Mouse (Mus musculus) kidney, adult 2 months (tissue): ENCODE results near the gene Sesn1. TPM values are rescaled to one million over a fixed set of nuclear protein-coding genes. Genes with fewer than 3 reads are reported as not detected.

ENCODE experiments used
- DNase-seq: peaks from one replicate; pipeline ENCODE4 v3.0.0; 2021
- H3K27ac ChIP-seq: fragments of 200-500 bp; 2 replicates; pipeline ENCODE4 v1.5.1; 2012; ENCODE audit warnings: low read depth, low read length, control low read depth, inconsistent platforms; ENCODE audit not compliant: insufficient read depth
- H3K27me3 ChIP-seq: fragments of 200-500 bp; replicated peaks from 2 replicates; pipeline ENCODE4 v1.6.1; 2012; ENCODE audit warnings: mild to moderate bottlenecking, moderate library complexity, low read length, inconsistent platforms; ENCODE audit not compliant: control insufficient read depth, insufficient read depth
- H3K36me3 ChIP-seq: fragments of 200-500 bp; 2 replicates; pipeline ENCODE4 v1.6.1; 2012; ENCODE audit warnings: mild to moderate bottlenecking, moderate library complexity, low read length, inconsistent platforms; ENCODE audit not compliant: control insufficient read depth, insufficient read depth
- H3K4me1 ChIP-seq: fragments of 200-500 bp; 2 replicates; pipeline ENCODE4 v1.6.1; 2011; ENCODE audit warnings: low read length; ENCODE audit not compliant: control insufficient read depth, insufficient read depth
- H3K4me3 ChIP-seq: fragments of 200-500 bp; 2 replicates; pipeline ENCODE4 v1.5.1; 2011; ENCODE audit warnings: mild to moderate bottlenecking, low read depth, low read length, control low read depth; ENCODE audit not compliant: insufficient read depth
- CTCF ChIP-seq: fragments of 200-500 bp; conservative IDR thresholded peaks from 2 replicates; pipeline ENCODE4 v1.5.1; 2011; ENCODE audit warnings: low read depth, mild to moderate bottlenecking, control low read depth, low read length, moderate library complexity, mixed read lengths; ENCODE audit not compliant: insufficient read depth, insufficient read length
- POLR2A ChIP-seq: fragments of 200-500 bp; IDR thresholded peaks from one replicate; pipeline ENCODE4 v1.6.1; 2011; ENCODE audit warnings: low read depth, low read length, control low read depth
- WGBS: fragments of 180-500 bp; shearing (Covaris S2); methylation state at CpG from one replicate; pipeline ENCODE4 v1.1.7; 2018; 5-methylcytosine and 5-hydroxymethylcytosine counted together
- polyA plus RNA-seq: library from polyadenylated mRNA; depleted of rRNA; stranded (reverse); fragments of >200 nt; gene quantifications from 2 replicates; pipeline ENCODE4 v1.2.3, GENCODE M21; 2012

Gene Sesn1
- polyA plus RNA-seq, 1 experiment = 13.2 TPM

DNA sequence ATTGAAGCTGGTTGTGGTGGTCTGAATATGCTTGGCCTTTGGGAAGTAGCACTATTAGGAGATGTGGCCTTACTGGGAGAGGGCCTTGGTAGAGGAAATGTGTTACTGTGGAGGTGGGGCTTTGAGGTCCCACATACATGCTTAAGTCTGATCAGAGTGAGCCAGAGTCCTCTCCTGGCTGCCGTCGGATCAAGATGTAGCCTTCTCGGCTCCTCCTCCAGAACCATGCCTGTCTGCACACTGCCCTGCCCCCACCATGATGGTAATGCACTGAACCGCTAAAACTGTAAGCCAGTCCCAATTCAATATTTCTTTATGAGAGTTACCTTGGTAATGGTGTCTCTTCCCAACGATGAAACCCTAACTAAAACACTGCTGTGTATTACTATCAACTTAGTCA is 19.5 kb downstream of the Sesn1 start:
- no peaks in the 10 kb centered on the region for H3K27me3 ChIP-seq
- no peak for TF ChIP-seq POLR2A
- no peak for TF ChIP-seq CTCF
- H3K4me3 ChIP-seq = no peak overlapping the region
- 77% methylated on average over 5 of the region's 5 CpGs for WGBS
- no peaks in the 10 kb centered on the region for H3K4me1 ChIP-seq
- no peaks in the 10 kb centered on the region for H3K36me3 ChIP-seq
- no peak overlapping the region for H3K27ac ChIP-seq
- no peak for DNase-seq

DNA sequence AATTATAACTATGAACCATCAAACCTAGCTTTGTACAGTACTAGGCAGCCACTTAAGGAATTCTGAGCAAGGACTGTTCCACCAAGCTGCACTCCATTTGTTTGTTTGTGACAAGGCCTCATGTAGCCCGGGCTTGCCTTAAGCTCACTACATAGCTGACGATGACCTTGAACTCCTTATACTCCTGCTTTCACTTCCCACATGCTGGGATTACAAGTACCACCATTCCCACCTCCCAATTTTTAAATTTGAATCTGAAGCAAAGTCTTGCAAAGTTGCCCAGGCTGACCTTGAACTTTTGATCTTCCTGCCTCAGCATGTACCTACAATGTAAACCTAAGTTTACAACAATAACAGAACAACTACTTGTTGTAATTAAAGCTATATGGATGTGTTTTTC is 20.2 kb downstream of the Sesn1 start:
- Histone ChIP-seq H3K27ac (no peak overlapping the region), H3K36me3 (no peaks in the 10 kb centered on the region), H3K4me1 (no peaks in the 10 kb centered on the region), H3K4me3 (no peak overlapping the region), H3K27me3 (no peaks in the 10 kb centered on the region)
- DNase-seq = no peak
- 74% methylated on average over 2 of the region's 2 CpGs for WGBS
- TF ChIP-seq POLR2A (no peak), CTCF (no peak)

DNA sequence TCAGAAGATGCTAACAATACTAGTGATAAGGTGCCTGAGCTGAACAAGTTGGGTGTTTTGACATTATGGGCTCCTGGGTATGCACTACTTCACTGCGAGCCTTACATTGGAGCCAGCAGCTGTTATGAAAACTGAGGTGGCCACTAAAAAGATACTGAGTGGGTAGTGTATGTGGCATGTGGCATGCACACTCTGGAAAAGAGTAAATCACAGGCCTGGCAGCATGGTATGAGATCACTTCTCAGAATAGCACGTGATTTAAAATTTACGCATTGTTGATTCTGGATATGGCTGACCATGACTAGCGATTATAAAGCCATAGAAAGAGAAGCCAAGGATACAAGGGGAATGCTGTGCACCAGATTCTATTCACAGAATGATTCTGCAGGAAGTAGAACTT is 20.7 kb downstream of the Sesn1 start:
- no peak overlapping the region for H3K27ac ChIP-seq
- H3K4me3 ChIP-seq = no peak overlapping the region
- H3K4me1 ChIP-seq = no peaks in the 10 kb centered on the region
- no peaks in the 10 kb centered on the region for H3K36me3 ChIP-seq
- no peaks in the 10 kb centered on the region for H3K27me3 ChIP-seq
- TF ChIP-seq POLR2A (no peak), CTCF (no peak)
- DNase-seq = no peak
- WGBS = 50% methylated on average over 4 of the region's 4 CpGs

DNA sequence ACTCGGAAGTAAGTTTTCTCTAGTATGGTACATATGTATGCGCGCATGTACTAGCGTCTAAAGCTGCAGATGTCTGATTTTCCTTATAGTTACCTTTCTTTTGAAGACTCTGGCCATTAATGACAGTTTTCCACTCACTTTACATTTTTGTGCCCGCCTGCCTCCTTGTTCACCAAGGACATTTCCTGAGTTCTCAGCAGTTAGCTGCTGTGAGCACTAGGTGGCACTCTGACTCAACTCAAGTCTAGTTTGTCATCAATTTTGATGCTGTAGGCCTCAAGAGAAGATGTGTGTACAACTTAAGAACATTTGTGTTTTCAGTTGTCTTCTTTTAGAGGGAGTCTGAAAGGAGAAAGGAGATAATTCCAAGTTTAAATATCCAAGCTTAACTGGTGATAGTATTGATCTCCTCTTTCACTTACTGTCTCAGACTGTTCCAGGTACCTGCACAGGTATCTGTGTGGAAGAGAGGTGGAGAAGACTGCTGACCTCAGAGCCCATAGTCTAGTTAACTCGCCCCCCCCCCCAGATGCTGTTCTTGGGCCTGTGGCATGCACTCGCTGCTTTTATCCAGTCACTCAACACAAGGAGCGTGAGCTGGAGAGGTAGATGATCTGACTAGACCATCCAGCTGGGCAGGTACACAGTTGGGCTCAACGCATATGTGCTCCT is 21.3 kb downstream of the Sesn1 start:
- peak; percentile 76 for DNase-seq
- Histone ChIP-seq H3K27me3 (no peaks in the 10 kb centered on the region), H3K4me3 (no peak overlapping the region), H3K4me1 (no peaks in the 10 kb centered on the region), H3K36me3 (no peaks in the 10 kb centered on the region), H3K27ac (no peak overlapping the region)
- 52% methylated on average over 9 of the region's 9 CpGs for WGBS
- TF ChIP-seq POLR2A = no peak
- TF ChIP-seq CTCF = peak; percentile 72

DNA sequence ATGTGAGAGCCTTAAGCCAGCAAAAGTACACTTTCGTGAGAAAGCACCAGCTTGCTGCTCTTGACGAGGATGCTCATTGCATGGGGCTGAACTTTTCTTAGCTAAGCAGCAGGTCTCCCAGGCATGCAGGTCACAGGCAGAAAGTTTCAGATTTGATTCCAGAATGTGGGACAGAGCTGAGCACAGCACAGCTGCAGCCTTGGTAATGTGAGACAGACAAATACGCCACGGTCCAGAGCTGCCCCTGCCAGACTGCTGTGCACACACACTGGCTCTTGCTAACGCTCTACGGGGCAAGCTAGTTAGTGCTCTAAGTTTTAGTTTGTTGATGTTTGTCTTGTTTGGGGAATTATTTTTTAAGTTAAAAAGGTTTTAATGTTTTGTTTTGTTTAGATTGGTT is 22.5 kb downstream of the Sesn1 start:
- no peaks in the 10 kb centered on the region for H3K4me1 ChIP-seq
- no peak for TF ChIP-seq CTCF
- no peak for TF ChIP-seq POLR2A
- DNase-seq = no peak
- no peaks in the 10 kb centered on the region for H3K36me3 ChIP-seq
- H3K4me3 ChIP-seq = no peak overlapping the region
- no peaks in the 10 kb centered on the region for H3K27me3 ChIP-seq
- H3K27ac ChIP-seq = no peak overlapping the region
- WGBS = 74% methylated on average over 6 of the region's 6 CpGs

DNA sequence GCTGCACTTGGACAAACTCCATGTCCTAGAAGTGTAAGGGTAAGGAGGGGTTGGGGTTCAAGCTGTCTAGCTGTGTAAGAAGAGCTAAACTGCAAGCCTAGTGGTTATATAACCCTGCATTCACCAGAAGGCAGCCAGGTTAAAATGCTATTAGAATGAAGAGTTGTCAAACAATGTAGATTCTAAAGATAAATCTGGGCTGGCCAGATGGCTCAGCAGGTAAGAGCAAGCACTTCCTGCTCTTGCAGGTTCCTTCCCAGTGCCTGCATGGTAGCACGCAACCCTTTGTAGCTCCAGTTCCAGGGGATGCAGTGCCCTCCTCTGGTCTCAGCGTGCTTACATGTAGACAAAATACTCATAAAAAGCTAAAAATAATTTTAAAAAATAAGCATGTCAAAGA is 24.4 kb downstream of the Sesn1 start:
- Histone ChIP-seq H3K4me1 (no peaks in the 10 kb centered on the region), H3K4me3 (no peak overlapping the region), H3K27ac (no peak overlapping the region), H3K27me3 (no peaks in the 10 kb centered on the region), H3K36me3 (no peaks in the 10 kb centered on the region)
- WGBS = 84% methylated on average over 2 of the region's 2 CpGs
- TF ChIP-seq POLR2A (no peak), CTCF (no peak)
- no peak for DNase-seq

DNA sequence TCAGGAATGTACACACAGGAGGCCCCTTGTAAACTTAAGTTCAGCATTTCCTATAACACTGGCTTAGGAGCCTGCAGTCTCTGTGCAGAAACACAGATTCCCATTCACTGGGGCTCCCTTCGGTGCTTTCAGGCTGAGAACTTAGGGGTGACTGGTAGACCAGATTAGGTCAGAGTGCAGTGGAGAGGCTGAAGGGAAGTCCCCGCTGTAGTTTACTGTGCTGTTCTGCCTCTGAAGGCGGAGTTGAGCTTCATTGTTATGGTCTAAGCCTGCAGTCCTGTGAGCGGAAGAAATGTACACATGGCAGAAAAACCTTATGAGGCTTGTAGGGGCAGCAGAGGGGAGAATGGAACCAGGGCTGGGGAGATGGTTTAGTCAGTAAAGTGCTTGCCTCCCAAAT is 29.2 kb downstream of the Sesn1 start:
- Histone ChIP-seq H3K36me3 (no peaks in the 10 kb centered on the region), H3K27me3 (no peaks in the 10 kb centered on the region), H3K4me3 (no peak overlapping the region), H3K27ac (no peak overlapping the region), H3K4me1 (no peaks in the 10 kb centered on the region)
- no peak for DNase-seq
- TF ChIP-seq POLR2A (no peak), CTCF (no peak)
- 90% methylated on average over 4 of the region's 4 CpGs for WGBS

DNA sequence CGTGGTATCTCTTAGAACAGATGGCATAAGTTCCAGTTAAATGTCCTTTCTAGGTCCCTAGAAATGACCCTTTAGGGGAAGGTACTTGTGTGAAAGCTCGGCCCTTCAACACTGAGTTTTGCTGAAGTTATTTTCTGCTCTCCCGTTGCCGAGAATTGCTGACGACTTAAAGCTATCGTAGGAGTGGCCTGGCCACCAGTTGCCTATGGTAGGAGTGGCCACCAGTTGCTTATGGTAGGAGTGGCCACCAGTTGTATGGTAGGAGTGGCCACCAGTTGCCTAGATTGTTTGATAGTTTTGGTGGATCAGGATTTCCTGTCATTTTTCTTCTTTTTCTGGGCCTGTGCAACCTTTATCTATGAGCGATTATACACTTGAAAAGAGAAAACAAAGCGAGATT is 38.0 kb downstream of the Sesn1 start:
- DNase-seq = no peak
- TF ChIP-seq POLR2A (no peak), CTCF (no peak)
- 90% methylated on average over 8 of the region's 8 CpGs for WGBS
- Histone ChIP-seq H3K4me3 (no peak overlapping the region), H3K27ac (no peak overlapping the region), H3K4me1 (no peaks in the 10 kb centered on the region), H3K36me3 (no peaks in the 10 kb centered on the region), H3K27me3 (no peaks in the 10 kb centered on the region)
